Mouse (Mus musculus): ENCODE measurements around the gene Ncdn.

Gene Ncdn

DNA sequence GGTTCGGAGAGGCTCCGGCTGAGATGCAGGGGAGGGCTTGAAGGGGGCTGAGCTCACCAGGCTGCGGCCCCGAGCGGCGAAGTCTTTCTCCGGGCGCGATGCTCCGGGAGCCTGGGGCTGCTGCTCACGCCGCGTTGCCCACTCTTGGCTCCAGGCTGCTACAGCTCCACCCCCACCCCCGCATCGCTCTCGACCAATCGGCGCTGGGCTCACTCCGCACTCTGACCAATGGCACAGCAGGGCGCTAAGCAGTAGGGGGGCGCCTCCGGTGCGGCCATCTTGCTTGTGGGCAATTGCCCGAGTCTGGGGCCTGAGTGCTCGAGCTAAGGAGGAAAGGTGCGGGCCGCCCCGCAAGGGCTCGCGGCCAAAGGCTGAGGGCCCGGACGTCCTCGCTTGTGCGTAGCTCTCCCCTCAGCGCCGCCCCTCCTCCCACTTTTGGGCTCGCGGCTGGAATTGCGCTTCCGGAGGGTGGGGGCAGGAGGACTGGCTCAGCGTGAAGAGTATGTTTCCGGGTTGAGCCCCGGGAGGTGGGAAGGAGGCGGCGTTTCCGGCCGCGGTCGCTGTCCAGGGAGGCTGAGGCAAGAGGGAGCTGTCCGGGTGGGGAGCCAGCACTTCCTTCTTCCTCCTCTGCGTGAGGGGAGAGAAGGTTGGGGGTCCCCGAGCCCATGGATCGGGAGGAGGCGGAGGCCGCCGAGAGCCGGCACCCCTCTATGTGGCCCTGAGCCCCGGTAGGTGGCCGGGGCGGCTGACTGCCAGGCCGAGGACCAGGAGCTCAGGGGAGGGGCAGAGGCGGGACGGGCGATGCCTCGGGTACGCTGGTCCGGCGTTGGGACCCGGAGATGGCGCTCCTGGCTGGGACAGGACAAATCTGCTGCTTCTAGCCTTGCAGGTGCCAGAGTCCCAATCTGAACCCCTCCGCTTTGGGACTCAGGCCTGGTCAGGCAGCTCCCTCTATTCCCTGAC is at the start of gene Ncdn, which contains the start of gene AU040320:
TSS of gene Ncdn (minus strand) at position 171 of the 963 bp plus-strand sequence.
TSS of gene AU040320 (plus strand) at position 277 of the 963 bp plus-strand sequence.
- peak; percentile 96 for DNase-seq (ENCODE audit: low read depth, low spot score)

DNA sequence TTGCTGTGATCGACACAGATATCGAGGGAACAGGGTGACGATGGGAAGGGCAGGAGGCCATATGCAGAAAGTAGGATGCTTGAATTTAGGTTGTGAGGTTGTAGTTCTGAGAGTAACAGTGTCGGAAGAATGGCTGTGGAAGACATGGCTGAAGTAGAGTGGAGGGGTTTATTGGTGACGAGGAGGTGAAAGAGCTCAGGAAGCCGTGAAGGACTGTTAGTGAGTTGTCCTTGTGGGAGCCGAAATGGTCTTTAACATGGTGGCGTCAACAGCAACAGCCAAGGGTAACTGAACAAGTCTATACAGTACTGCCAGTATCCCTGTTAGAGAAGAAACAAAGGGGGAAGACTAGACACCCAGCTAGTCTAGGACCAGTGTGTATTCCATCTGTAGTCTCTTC is 48.9 kb upstream of the Ncdn start:
- DNase-seq (ENCODE audit: low read depth, low spot score), result no peak

DNA sequence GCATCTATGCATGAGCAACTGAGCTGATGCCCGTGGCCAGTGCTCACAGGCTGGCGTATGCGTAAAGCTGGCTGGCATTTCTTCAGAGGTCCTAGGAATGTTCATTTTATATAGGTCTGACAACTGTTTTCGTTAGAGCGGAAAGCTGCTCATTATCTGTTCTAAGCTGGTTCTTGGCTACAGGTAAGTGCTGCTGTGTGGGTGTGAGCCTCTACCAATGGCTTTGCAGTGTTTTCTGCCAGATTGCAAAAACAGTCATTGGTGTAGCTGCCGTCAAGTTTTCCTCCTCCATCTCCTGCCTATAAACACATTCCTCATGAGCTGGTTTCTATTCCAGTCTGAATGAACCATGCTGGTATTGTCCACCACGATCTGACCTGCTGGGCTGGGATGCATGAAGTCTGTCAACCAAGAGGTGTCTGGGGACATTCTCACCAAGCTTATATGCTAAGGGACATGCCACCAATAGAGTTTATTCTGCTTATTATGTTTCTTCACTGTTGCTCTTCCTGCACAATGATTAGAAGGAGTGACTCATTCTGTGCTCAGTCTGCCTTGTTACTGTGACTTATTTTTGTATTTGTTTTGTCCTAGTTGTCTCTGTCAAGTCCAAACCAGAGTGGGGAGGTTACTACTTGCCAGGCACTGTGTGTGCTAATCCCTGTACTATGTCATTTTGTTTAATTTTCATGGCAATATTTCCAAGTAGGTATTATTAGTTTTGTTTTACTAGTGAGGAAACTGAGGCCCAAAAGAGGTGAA is 39.3 kb upstream of the Ncdn start:
- no peak for DNase-seq (ENCODE audit: low read depth, low spot score)

DNA sequence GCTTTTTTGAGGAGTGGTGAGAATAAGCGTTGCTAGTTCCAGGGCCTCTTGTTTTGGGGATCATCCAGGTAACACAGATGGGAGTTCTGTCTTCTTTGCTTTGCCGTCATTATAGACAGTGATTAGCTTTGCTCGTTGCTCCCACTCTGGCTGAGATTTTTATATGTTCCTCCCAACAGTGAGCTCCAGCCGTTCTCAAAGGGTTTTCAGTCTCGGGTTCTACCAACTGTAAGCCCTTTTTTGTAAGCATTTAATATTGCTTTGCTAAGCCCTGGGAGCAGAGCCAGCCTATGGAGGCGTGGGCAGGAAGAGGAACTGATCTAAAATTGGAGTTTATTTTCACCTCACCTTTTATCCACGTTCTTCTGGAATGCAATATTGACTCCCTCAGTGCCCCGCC is 29.8 kb upstream of the Ncdn start:
- DNase-seq (ENCODE audit: low read depth, low spot score), result no peak

DNA sequence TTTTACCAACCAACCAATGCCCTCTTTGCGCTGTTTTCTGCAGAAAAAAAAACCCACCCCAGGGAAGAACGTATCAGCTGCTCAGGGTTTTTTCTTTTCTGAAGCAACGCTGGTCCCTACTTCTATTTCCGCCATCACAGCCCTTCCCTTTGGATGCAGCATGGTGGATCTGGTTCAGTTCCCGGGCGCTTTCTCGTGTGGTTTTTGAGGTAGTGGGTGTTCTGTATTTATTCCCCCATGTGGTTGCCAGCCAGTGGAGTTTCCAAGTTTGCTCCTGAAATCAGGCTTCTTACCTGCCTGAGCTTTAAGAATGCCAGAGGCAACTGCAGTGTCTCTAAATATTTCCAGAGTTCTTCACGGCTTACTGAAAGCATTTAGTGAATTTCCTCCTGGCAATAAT is 29.3 kb upstream of the Ncdn start:
- no peak for DNase-seq (ENCODE audit: low read depth, low spot score)

DNA sequence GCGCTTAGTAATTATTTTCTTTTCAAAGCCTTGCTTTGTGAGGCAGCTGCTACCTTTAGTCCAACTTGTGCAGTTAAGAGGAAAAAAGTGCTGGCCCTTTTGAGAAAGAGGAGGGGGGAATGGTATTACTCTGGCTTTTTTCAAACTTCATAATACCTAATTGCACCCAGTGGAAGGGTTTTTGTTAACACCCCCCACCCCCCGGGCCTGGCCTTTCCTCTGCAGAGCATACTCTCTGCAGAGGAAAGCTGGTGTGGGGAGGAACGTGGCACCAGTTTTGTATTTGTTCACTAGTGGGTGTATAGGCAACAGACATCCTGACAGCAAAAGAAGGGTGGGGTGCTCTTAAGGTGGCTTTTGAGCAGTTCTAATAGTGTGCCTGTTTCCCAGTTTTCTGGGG is 28.6 kb upstream of the Ncdn start:
- no peak for DNase-seq (ENCODE audit: low read depth, low spot score)

DNA sequence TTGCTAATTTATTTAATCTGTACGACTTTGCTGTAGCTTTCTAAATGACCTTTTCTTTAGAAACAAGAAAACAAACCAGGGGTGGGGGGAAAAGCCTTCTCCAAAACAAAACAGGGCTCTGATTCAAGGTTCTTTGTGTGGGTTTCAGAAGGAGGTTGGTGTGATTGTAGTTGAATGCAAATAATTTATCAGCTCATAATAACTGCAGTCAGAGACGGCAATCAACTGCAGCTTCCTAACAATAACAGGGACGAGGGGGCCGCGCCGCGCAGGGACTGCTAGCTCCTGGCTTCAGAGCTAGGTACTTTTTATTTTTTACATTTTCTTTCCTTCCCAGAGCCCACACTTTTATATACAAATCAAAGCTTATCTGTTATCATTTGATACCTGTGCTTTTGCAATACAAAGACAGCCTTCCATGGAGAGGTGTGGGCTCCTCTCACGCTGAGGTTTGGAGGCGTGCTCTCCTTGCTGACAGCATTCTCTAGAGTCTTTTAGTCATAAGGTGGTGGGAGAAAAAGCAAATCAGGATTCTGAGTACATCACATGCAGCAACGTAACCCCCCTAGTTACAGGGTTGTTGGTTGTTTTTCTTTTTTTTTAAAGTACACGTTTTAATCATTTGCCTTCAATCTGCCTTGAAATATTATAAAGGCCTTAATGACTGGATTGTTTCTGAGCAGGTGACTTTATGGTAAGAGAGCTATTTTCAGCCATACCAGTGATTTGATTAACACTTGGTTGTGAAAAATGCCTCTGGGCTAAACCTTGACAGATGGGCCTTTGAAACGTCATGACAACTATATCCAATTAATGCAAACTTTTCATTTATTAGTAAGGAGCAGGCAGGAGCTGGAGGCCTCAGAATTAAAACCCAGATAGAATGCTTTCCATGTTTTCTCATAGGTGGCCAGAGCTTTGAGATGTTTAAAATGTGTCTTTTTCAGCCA is 26.9 kb upstream of the Ncdn start:
- no peak for DNase-seq (ENCODE audit: low read depth, low spot score)

DNA sequence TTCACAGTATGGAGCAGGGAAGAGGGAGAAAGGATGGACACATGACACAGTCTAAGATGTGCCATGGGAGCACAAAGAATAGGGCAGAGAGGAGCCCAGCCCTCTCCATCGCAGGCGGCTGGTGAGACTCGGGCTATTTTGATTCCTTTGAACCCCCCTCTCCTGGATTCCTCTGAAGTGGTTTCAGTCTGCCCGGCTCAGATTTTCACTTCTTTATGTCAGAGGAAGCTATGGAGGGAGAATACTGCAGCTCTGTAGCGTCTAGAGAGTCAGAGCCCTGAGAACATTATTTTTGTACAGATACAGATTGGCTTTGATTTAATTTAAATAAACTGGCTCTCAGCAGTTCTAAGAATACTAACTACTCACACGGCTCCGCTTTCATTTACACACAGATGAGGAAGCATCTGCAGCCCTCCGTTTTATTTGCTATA is 25.9 kb upstream of the Ncdn start:
- DNase-seq (ENCODE audit: low read depth, low spot score), result no peak

DNA sequence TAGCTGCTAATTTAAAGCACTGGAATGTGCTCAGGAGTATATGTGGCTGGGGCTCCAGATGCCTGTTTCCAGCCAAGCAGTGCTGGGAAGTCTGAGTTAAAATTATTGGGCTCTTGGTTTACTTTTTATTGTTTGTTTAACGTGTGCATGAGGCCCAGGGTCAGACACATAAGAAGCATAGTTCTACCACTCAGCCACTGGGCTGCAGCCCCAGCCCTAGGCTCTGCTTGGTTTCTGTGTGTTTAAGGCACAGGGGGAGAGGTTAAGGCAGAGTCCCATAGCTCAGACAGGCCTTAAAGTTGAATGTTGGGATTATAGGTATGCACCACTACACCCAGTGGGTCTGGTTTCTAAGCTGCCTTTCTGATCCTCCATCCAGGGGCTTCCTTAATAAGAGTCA is 21.9 kb upstream of the Ncdn start:
- DNase-seq (ENCODE audit: low read depth, low spot score), result no peak

DNA sequence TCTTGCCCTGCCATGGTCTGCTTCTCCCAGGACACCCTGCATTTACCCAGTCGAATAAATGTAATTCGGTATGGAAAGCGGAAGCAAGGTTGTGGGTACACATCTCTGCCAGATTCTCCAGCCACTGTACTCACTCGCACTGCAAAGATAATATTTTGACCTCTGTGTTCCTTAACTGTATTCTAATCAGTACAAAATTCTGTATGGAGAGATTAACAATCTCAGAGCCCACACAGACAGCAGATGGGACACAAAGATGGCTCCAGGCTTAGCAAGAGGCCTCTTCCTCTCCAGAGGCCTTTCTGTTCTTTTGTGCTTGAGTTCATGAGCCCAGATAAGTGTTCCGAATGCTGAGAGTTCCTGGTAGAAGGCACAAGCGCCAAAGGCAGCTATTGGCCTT is 20.6 kb upstream of the Ncdn start:
- DNase-seq (ENCODE audit: low read depth, low spot score), result no peak

DNA sequence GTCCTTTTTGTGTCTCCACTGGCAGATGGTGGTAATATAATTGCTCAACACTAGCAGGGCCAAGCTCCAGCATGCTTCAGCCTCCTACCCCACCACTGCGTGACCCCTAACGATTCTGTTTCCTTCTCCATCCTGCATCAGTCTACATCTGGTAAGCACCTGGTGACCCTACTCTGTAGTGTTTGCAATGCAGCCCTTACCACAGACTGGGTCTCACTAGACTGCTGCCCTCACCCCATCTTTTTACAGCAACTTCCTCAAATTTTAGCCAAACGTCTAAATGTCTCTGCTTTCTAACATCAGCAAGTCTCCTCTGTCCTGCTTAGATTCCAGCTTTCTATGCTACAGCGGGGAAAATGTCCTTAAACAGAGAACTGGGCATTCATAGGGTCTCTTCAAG is 17.6 kb upstream of the Ncdn start:
- DNase-seq (ENCODE audit: low read depth, low spot score), result no peak

DNA sequence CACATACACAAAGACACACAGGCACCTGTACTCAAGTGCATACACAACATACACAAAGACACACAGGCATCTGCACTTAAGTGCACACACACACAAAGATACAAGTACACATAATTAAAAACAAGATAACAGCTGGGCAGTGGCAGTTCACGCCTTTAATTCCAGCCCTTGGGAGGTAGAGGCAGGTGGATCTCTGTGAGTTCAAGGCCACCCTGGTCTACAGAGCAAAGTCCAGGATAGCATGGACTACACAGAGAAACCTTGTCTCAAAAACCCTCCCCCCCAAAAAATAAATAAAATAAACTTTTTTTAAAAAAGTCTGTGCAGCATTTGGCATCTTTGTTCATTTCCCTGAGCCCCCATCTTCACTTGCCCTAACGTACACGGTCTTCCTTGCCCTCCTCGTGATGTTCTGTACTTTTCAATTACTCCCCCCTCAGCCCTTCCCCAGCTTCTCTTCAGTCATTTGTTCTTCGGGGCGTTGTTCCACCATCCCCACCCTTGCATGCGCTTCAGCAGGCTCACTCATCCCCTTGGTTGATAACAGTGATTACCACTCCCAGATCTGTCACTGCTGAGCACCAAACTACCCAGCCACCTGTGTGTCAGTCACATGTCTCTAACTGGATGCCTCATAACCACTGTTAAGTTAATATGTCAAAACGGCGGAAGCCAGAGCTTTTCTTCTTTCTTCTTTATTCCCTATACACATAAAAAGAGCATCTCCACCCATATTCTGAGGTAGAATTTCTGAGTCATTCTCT is 16.7 kb upstream of the Ncdn start:
- DNase-seq (ENCODE audit: low read depth, low spot score), result no peak

DNA sequence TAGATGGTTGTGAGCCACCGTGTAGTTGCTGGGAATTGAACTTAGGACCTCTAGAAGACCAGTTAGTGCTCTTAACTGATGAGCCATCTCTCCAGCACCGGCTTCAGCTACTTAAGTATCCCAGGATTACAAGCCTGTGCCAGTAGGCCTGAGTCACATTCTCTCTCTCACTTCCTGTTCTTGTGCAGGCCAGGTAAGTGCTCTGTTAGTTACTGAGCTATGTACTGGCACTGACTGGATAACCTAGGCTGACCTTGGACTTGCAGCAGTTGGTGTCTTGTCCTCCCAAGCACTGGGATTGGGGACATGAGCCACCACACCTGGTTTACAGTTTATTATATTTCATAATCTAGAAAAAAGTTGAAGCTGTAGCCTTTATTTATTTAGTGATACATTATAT is 10.2 kb upstream of the Ncdn start:
- peak; percentile 8 for DNase-seq (ENCODE audit: low read depth, low spot score)

DNA sequence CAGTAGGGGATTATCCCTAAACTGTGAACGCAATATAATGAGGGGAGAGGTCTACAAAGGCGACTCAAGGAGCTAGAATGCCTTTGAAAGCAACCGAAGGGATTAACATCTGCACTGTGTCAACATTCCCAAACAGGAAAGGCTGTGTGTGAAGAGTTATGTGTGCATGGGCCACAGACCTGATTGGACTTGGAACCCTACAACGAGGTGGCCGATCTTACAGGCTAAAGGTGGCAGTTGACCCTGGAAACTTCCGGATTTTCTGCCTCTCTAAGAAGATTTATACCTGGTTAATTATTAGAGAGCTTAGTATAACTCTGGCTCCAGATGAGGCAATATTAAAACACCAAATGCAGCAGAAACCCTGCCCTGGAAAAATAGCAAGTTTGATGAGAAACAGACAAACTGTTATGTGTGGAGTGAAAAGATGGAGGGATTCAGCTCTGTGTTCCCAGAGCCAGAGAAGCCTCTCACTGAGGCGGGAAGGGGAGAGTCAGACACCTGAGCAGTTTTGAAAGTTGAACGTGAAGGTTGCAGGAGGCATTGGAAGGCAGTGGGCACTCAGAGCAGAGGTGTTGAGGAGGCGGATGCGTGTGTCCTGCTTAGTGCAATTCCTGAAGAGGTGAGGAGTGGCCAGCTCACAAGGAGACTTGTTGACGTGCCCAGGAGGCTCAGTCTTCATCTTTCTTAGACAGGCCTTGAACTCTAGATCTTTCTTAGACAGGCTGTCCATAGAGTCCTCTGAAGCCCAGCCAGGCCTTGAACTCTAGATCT is 9.5 kb upstream of the Ncdn start:
- DNase-seq (ENCODE audit: low read depth, low spot score), result no peak

DNA sequence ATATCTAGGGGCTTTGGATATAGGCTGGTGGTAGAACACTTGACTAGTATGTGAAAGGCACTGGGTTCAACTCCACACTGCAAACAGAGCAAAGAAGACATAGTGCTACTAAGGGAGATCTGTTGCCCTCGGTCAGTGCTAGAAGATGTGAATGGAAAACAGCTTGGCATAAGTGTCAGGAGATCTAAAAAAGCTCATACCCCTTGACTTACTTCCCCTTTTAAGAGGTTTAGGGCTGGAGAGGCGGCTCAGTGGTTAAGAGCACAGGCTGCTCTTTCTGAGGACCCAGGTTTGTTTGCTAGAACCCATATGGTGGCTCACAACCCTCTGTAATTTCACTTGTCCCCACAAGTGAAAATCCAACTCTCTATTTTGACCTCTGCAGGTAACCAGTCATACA is 6.2 kb upstream of the Ncdn start:
- no peak for DNase-seq (ENCODE audit: low read depth, low spot score)

DNA sequence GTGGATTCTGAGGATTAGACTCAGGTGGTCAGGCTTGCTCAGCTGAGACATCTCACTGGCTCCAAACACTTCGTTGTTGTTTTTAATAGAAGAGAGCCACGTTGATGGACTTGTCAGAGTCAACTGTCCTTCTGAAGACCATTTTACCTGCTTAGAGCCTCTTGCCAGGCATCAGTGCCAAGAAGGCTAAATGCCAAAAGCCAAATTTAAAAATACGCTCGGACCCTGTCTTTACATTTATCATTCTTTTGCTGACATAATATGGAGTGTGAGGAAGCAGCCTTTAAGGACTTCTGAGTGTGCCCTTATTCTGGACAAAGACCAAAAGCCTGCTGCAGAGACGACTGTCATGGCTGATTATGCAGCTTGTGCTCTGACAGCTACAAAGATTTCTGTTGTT is 5.1 kb upstream of the Ncdn start:
- DNase-seq (ENCODE audit: low read depth, low spot score), result no peak

DNA sequence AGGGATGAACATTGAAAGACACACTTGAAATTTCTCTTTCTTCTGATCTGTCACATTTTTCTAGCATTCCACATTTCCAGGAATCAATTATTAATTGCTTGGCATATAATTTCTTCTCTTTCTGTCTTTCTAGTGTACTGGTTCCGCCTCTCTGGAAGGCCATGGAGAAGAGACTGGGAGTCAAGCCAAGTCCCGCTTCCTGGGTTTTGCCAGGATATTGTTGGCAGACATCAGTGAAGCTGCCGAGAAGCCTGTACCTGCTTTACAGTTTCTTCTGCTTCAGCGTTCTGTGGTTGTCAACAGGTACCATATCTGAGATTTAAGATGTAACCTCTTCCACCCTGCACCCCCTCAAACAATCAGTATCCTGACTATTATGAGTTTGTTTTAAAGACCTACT is 3.5 kb upstream of the Ncdn start:
- DNase-seq (ENCODE audit: low read depth, low spot score), result peak; percentile 49

DNA sequence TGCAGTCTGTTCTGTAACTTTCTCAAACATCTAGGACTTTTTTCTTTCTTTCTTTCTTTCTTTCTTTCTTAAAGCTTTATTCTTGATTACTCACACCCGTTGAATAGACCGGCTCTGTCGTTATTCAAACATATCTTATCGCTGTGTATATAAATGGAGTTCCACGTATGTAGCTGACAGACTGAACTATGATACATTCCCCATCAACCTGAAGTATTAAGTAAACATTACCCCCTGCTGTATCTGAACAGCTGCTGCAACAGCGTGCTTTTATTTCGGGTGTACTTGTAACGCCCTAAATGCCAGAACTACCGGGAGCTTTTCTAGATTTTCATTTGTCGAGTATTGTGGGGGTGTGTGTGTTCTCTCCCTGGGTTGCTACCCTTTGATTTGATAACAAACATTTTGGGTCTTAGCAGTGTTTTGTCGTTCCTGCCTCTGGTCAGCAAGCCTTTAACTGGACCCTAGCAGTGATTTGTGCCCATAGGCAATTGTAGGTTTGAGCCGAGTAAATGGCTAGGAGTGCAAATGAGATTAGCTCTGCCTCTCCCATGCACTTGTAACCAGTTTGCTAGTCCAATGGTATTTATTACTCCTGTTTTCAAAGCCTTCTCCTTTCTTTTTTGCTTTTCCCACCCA is 1.6 kb upstream of the Ncdn start:
- no peak for DNase-seq (ENCODE audit: low read depth, low spot score)

DNA sequence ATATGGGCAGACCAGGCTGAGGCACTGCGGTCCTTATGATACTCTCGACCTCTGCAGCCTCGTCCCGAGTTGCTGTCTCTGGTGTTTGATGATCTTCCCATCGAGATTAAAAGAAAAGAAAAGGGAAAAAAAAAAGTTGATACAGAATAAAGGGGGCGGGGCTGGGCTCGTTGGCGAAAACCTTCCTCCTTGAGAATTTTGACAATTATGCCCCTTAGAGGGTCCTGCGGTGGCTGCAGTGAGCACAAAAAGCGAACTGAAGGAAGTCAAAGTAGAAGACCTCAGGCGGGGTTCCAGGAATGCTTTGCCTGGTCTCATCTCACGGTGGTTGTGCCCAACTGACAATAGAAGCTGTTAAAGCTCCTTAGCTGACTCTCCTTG is 983 bp upstream of the Ncdn start:
- no peak for DNase-seq (ENCODE audit: low read depth, low spot score)

Data from 3T3-L1 (cell line).